Mouse (Mus musculus): ENCODE measurements at regions not wholly inside any gene's neighbourhood (a gene's known extent, or its start where the extent isn't known, plus 50 kb on each side); places are given as distances from the start of the nearest gene placed in this dataset. TPM values are rescaled to one million over a fixed set of nuclear protein-coding genes. Genes with fewer than 3 reads are reported as not detected.

Small RNA genes lying in the stretch of these regions (microRNA-seq; reads per million reads assigned to microRNA genes)
- not detected for gene Gm44375
